Mouse (Mus musculus) CH12.LX (cell line): Measurements from ENCODE around the gene Col28a1. TPM values are rescaled to one million over a fixed set of nuclear protein-coding genes. Genes with fewer than 3 reads are reported as not detected.

Experiments used
- DNase-seq: peaks from one replicate; pipeline ENCODE4 v3.0.0-alpha.2; 2013; ENCODE audit errors: extremely low read depth
- H3K27ac ChIP-seq: 2 replicates; pipeline ENCODE4 v1.5.1; 2012; ENCODE audit warnings: low read depth, mild to moderate bottlenecking, control low read depth, moderate library complexity; ENCODE audit not compliant: insufficient read depth
- H3K27me3 ChIP-seq: replicated peaks from 2 replicates; pipeline ENCODE3; 2012; ENCODE audit warnings: inconsistent platforms
- H3K36me3 ChIP-seq, 2 experiments: replicated peaks in 1 of 2; 2 replicates each; pipeline versions ENCODE3 to v1.6.1; 2012; ENCODE audit warnings: inconsistent platforms in 1 of 2, low read length in 1 of 2, mild to moderate bottlenecking in 1 of 2, mixed read lengths in 1 of 2, moderate library complexity in 1 of 2; ENCODE audit not compliant: control insufficient read depth in 1 of 2, insufficient read depth in 1 of 2
- H3K4me1 ChIP-seq, 2 experiments: 2 replicates each; pipeline ENCODE4 v1.6.1; 2012; ENCODE audit warnings: inconsistent platforms in 1 of 2, moderate library complexity in 1 of 2; ENCODE audit not compliant: insufficient read depth in 2 of 2, control insufficient read depth in 1 of 2
- H3K4me2 ChIP-seq: 2 replicates; pipeline ENCODE4 v1.6.1; 2012; ENCODE audit warnings: low read depth, mild to moderate bottlenecking, control low read depth; ENCODE audit not compliant: poor library complexity, insufficient read depth, severe bottlenecking
- H3K4me3 ChIP-seq, 3 experiments: fragments of 150-350 bp in 1 of 3; sonication (generic) in 1 of 3; replicated peaks in 1 of 3; 2 replicates each; pipeline versions ENCODE3 to v1.5.1; 2011 to 2012; ENCODE audit warnings: low read depth in 2 of 3, low read length in 2 of 3, mild to moderate bottlenecking in 2 of 3, moderate library complexity in 2 of 3, control low read depth in 1 of 3, improper control_type of control experiment in 1 of 3, inconsistent platforms in 1 of 3, mixed read lengths in 1 of 3; ENCODE audit not compliant: poor library complexity in 1 of 3
- H3K79me2 ChIP-seq: replicated peaks from 2 replicates; pipeline ENCODE4 v1.6.1; 2012; ENCODE audit warnings: mild to moderate bottlenecking, moderate library complexity; ENCODE audit not compliant: control insufficient read depth, poor library complexity, insufficient read depth, severe bottlenecking; ENCODE audit errors: extremely low read depth
- H3K9ac ChIP-seq: 2 replicates; pipeline ENCODE4 v1.6.1; 2012; ENCODE audit warnings: low read depth, mild to moderate bottlenecking, control low read depth, moderate library complexity; ENCODE audit not compliant: insufficient read depth
- H3K9me3 ChIP-seq: replicated peaks from 2 replicates; pipeline ENCODE3; 2012; ENCODE audit warnings: low read length, inconsistent platforms, mixed read lengths
- BHLHE40 ChIP-seq: IDR thresholded peaks from 2 replicates; pipeline ENCODE4 v1.6.1; 2011; ENCODE audit warnings: mild to moderate bottlenecking, low read depth, low read length, improper control_type of control experiment
- CHD1 ChIP-seq: IDR thresholded peaks from 2 replicates; pipeline ENCODE4 v1.6.1; 2012; ENCODE audit warnings: low read depth, low read length, improper control_type of control experiment, inconsistent platforms
- E2F4 ChIP-seq: IDR thresholded peaks from 2 replicates; pipeline ENCODE4 v1.6.1; 2011; ENCODE audit warnings: low read depth, low read length, improper control_type of control experiment; ENCODE audit not compliant: insufficient replicate concordance
- GABPA ChIP-seq: IDR thresholded peaks from 2 replicates; pipeline ENCODE4 v1.6.1; 2012; ENCODE audit warnings: low read depth, low read length, improper control_type of control experiment, inconsistent platforms; ENCODE audit not compliant: insufficient replicate concordance
- HCFC1 ChIP-seq: IDR thresholded peaks from 2 replicates; pipeline ENCODE4 v1.6.1; 2012; ENCODE audit warnings: low read depth, mild to moderate bottlenecking, inconsistent platforms, low read length, improper control_type of control experiment
- IRF4 ChIP-seq: IDR thresholded peaks from 2 replicates; pipeline ENCODE4 v1.6.1; 2014; ENCODE audit warnings: low read depth, mild to moderate bottlenecking, inconsistent platforms, low read length, improper control_type of control experiment
- JUN ChIP-seq: IDR thresholded peaks from 2 replicates; pipeline ENCODE4 v1.6.1; 2011; ENCODE audit warnings: low read depth, mild to moderate bottlenecking, low read length, improper control_type of control experiment, moderate library complexity; ENCODE audit not compliant: insufficient read depth
- JUND ChIP-seq: conservative IDR thresholded peaks from 2 replicates; pipeline ENCODE4 v1.6.1; 2011; ENCODE audit warnings: low read depth, low read length, improper control_type of control experiment
- MAFK ChIP-seq: IDR thresholded peaks from 2 replicates; pipeline ENCODE4 v1.6.1; 2011; ENCODE audit warnings: low read length, improper control_type of control experiment; ENCODE audit not compliant: insufficient replicate concordance
- MAX ChIP-seq: IDR thresholded peaks from 2 replicates; pipeline ENCODE4 v1.6.1; 2011; ENCODE audit warnings: low read length, improper control_type of control experiment
- MEF2A ChIP-seq: IDR thresholded peaks from 2 replicates; pipeline ENCODE4 v1.6.1; 2014; ENCODE audit warnings: low read depth, mild to moderate bottlenecking, inconsistent platforms, low read length, improper control_type of control experiment, borderline replicate concordance
- MYC ChIP-seq: IDR thresholded peaks from 2 replicates; pipeline ENCODE4 v1.6.1; 2011; ENCODE audit warnings: low read depth, mild to moderate bottlenecking, improper control_type of control experiment, low read length
- NELFE ChIP-seq: IDR thresholded peaks from 2 replicates; pipeline ENCODE4 v1.6.1; 2011; ENCODE audit warnings: low read depth, low read length, improper control_type of control experiment
- PAX5 ChIP-seq: IDR thresholded peaks from 2 replicates; pipeline ENCODE4 v1.6.1; 2012; ENCODE audit warnings: low read length, inconsistent platforms, mixed read lengths
- POLR2AphosphoS2 ChIP-seq: IDR thresholded peaks from 2 replicates; pipeline ENCODE4 v1.6.1; 2011; ENCODE audit warnings: low read depth, low read length, improper control_type of control experiment
- RCOR1 ChIP-seq: conservative IDR thresholded peaks from 2 replicates; pipeline ENCODE4 v1.6.1; 2012; ENCODE audit warnings: low read depth, mild to moderate bottlenecking, inconsistent platforms, low read length, improper control_type of control experiment
- SMC3 ChIP-seq: IDR thresholded peaks from 2 replicates; pipeline ENCODE4 v1.6.1; 2011; ENCODE audit warnings: low read depth, low read length, improper control_type of control experiment
- TBP ChIP-seq: conservative IDR thresholded peaks from 2 replicates; pipeline ENCODE4 v1.6.1; 2011; ENCODE audit warnings: low read depth, low read length, improper control_type of control experiment
- TCF12 ChIP-seq: IDR thresholded peaks from 2 replicates; pipeline ENCODE4 v1.6.1; 2014; ENCODE audit warnings: low read depth, mild to moderate bottlenecking, inconsistent platforms, low read length, improper control_type of control experiment
- UBTF ChIP-seq: IDR thresholded peaks from 2 replicates; pipeline ENCODE4 v1.6.1; 2012; ENCODE audit warnings: low read depth, mild to moderate bottlenecking, inconsistent platforms, low read length, improper control_type of control experiment, moderate library complexity
- USF1 ChIP-seq: IDR thresholded peaks from 2 replicates; pipeline ENCODE4 v1.6.1; 2014; ENCODE audit warnings: low read depth, mild to moderate bottlenecking, inconsistent platforms, low read length, improper control_type of control experiment
- USF2 ChIP-seq: conservative IDR thresholded peaks from 2 replicates; pipeline ENCODE4 v1.6.1; 2011; ENCODE audit warnings: low read depth, low read length, improper control_type of control experiment
- ZC3H11A ChIP-seq: IDR thresholded peaks from 2 replicates; pipeline ENCODE4 v1.6.1; 2012; ENCODE audit warnings: low read depth, mild to moderate bottlenecking, inconsistent platforms, low read length, improper control_type of control experiment
- ZKSCAN1 ChIP-seq: IDR thresholded peaks from 2 replicates; pipeline ENCODE4 v1.6.1; 2012; ENCODE audit warnings: low read depth, inconsistent platforms, low read length, improper control_type of control experiment, borderline replicate concordance
- ZMIZ1 ChIP-seq: IDR thresholded peaks from 2 replicates; pipeline ENCODE4 v1.6.1; 2012; ENCODE audit warnings: low read depth, mild to moderate bottlenecking, inconsistent platforms, low read length, improper control_type of control experiment
- ZNF384 ChIP-seq: IDR thresholded peaks from 2 replicates; pipeline ENCODE4 v1.6.1; 2012; ENCODE audit warnings: low read depth, low read length, improper control_type of control experiment, inconsistent platforms
- dilution Hi-C: fragments of 300-500 bp; cut with MboI; formaldehyde crosslinking; loops from 2 replicates; pipeline ENCODE4 v1.14.3; 2020; ENCODE audit warnings: low sequenced_read_pairs; ENCODE audit not compliant: extremely low pct_unique_long_range_greater_than_20kb, extremely low pct_ligation_motif_present
- in situ Hi-C: fragments of 300-500 bp; cut with MboI; formaldehyde crosslinking; loops from 3 replicates; pipeline ENCODE4 v1.14.3; 2019; ENCODE audit warnings: low sequenced_read_pairs, low pct_ligation_motif_present, low pct_unique_long_range_greater_than_20kb, mixed read lengths
- polyA plus RNA-seq: library from polyadenylated mRNA; unstranded; fragments of >175 nt; gene quantifications from 2 replicates; pipeline ENCODE4 v1.2.1, GENCODE M21; 2012; ENCODE audit warnings: low read depth; ENCODE audit not compliant: insufficient read length
- total RNA-seq, 2 experiments: library from RNA; depleted of rRNA; stranded (reverse); fragments of 300-350 nt in 1 of 2; fragments of >200 nt in 1 of 2; gene quantifications; 2 replicates each; pipeline ENCODE4 v1.2.3; 2012 to 2014

Gene Col28a1
- total and polyA plus RNA-seq, 3 experiments = not detected

DNA sequence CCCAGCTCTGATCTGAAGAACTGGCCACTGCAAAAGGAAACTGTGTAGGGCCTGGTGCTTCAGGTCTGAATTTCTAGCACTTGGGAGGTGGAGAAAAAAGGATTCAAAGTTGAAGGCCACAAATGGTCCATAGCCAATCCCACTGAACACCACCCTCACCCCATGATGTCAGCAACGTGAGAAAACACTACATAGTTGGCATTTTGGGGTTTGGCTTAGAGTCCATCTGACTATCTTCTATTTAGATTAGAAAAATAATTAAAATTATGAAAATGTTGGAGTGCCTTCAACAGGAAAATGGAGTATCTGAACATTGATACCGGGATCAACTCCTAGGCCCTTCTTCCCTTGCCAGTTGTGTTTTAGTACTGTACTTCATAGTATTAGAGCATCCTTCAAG is 144.2 kb downstream of the Col28a1 start:
- Histone ChIP-seq H3K4me3 (no peak overlapping the region), H3K27me3 (no peaks in the 10 kb centered on the region), H3K4me2 (no peak overlapping the region), H3K36me3 (no peaks in the 10 kb centered on the region), H3K4me1 (no peaks in the 10 kb centered on the region), H3K9ac (no peak overlapping the region), H3K27ac (no peak overlapping the region), H3K79me2 (no peaks in the 10 kb centered on the region), H3K9me3 (no peaks in the 10 kb centered on the region)
- dilution Hi-C loops (no loop called here), in situ Hi-C loops (no loop called here)
- DNase-seq = no peak
- TF ChIP-seq JUND = no peak
- TF ChIP-seq BHLHE40 = no peak
- no peak for TF ChIP-seq NELFE
- no peak for TF ChIP-seq SMC3
- no peak for TF ChIP-seq TCF12
- TF ChIP-seq IRF4 = no peak
- TF ChIP-seq ZKSCAN1 = no peak
- no peak for TF ChIP-seq GABPA
- no peak for TF ChIP-seq RCOR1
- no peak for TF ChIP-seq CHD1
- no peak for TF ChIP-seq JUN
- no peak for TF ChIP-seq POLR2AphosphoS2
- no peak for TF ChIP-seq ZC3H11A
- TF ChIP-seq TBP = no peak
- no peak for TF ChIP-seq PAX5
- TF ChIP-seq MEF2A = no peak

- Histone ChIP-seq H3K27me3 (no peaks in the 10 kb centered on the region), H3K4me2 (no peak overlapping the region), H3K4me3 (no peak overlapping the region), H3K27ac (no peak overlapping the region), H3K36me3 (no peaks in the 10 kb centered on the region), H3K79me2 (no peaks in the 10 kb centered on the region), H3K9me3 (no peaks in the 10 kb centered on the region), H3K4me1 (no peaks in the 10 kb centered on the region), H3K9ac (no peak overlapping the region)
- TF ChIP-seq MYC = no peak
- TF ChIP-seq ZNF384 = no peak
- no peak for TF ChIP-seq MAX
- TF ChIP-seq MAFK = no peak
- TF ChIP-seq ZMIZ1 = no peak
- TF ChIP-seq IRF4 = no peak
- no peak for TF ChIP-seq HCFC1
- TF ChIP-seq USF1 = no peak
- no peak for TF ChIP-seq ZKSCAN1
- no peak for TF ChIP-seq USF2
- no peak for TF ChIP-seq UBTF
- TF ChIP-seq MEF2A = no peak
- TF ChIP-seq CHD1 = no peak
- TF ChIP-seq E2F4 = no peak
- dilution Hi-C loops = no loop called here
- DNase-seq = no peak
- in situ Hi-C loops = no loop called here
Observed at GRCm38 (mm10) chr6:8046446-8046845, 146.0 kb downstream of the Col28a1 start.
